Mouse (Mus musculus): ENCODE results near the gene Eif4g1. TPM values are rescaled to one million over a fixed set of nuclear protein-coding genes. Genes with fewer than 3 reads are reported as not detected.

Gene Eif4g1
- polyA plus RNA-seq, 1 experiment: 247 TPM

DNA sequence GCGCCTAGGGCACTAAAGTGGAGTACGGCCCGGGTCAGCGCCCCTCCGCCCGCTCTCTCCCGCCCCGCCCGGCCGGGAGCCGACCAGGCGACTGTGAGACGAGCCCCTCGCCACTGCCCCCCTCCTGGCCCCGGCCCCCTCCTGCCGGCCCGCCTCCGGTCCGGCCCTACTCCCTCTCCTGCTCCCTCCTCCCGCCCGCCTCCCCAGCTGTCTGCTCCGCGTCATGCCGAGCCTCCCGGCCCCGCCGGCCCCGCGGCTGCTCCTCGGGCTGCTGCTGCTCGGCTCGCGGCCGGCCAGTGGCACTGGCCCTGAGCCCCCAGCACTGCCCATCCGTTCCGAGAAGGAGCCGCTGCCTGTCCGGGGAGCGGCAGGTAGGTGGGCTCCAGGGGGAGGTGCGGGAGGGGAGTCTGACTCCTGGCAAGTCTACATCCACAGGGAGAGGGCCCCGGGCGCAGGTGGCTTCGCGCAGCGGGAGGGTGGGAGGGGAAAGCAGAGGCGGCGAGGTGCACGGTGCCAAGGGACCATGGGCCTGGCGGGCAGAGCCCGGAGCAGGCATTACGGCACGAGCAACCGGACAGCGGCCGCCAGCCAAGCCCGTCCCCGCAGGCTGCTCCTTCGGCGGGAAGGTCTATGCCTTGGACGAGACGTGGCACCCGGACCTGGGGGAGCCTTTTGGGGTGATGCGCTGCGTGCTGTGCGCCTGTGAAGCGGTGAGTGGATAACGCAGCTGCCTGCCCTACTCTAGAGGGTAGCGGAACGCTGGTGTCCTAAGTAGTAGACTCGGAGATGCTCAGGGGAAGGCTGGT is 65.0 kb downstream of the Eif4g1 start, which contains the start of gene Chrd:
Gene Chrd (plus strand): TSS at position 203 of the 806 bp plus-strand sequence.
- TF ChIP-seq FLI1 (IDR thresholded peaks at IDR 0.05; ENCODE audit: low read length): no peak
- no peak for TF ChIP-seq GATA1 (IDR thresholded peaks at IDR 0.05; ENCODE audit: borderline replicate concordance, low read length)
- Histone ChIP-seq H3K27me3 (replicated peaks) (peaks cover 97% of the 10 kb centered on the region), H3K36me3 (replicated peaks; ENCODE audit: low read length) (no peaks in the 10 kb centered on the region), H3K9me3 (peaks cover 21% of the 10 kb centered on the region), H3K4me3 (replicated peaks) (peak within 1 kb of the TSS; percentile 88), H3K4me1 (peaks cover 30% of the 10 kb centered on the region)

DNA sequence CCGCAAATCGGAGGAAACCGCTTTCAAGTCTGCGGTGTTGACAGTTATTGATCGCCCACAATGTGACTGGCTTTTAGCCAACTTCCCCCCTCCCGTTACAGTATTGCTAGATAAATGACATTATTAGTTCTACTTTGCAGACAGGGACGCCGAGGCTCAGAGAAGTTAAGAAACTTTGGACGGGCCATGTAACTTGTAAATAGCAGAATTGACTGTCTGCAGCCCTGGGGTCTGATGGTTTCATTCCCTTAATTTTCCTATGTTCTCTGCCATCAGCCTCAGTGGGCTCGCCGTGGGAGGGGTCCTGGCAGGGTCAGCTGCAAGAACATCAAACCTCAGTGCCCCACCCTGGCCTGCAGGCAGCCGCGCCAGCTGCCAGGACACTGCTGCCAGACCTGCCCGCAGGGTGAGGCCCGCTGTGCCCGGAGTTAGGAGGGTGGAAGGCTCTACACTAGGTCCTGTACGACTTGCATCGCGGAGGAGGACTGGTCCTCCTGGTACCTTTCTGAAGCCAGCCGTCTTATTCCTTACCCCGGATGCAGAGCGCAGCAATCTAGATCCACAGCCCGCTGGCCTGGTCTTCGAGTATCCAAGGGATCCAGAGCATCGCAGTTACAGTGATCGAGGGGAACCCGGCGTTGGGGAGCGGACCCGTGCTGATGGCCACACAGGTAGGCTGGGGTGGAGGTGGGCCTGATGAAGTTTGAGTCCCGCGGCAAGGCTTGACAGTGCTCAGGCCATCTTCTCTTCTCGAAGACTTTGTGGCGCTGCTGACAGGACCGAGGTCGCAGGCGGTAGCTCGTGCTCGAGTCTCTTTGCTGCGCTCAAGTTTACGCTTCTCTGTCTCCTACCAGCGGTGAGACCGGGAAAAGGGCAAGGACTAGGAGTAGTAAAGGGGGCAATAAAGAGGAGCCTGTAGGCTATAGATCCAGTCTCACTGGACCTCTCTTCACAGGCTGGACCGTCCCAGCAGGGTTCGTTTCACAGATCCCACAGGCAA is 65.9 kb downstream of the Eif4g1 start, which contains the start of gene Thpo:
Gene Thpo (minus strand): TSS at position 781 of the 1,000 bp plus-strand sequence.
- peak within 1 kb of the TSS; percentile 88 for H3K4me3 ChIP-seq (replicated peaks)
- peaks cover 23% of the 10 kb centered on the region for H3K9me3 ChIP-seq
- no peaks in the 10 kb centered on the region for H3K36me3 ChIP-seq (replicated peaks; ENCODE audit: low read length)
- H3K27me3 ChIP-seq (replicated peaks): peaks cover 97% of the 10 kb centered on the region
- no peak for TF ChIP-seq FLI1 (IDR thresholded peaks at IDR 0.05; ENCODE audit: low read length)
- TF ChIP-seq GATA1 (IDR thresholded peaks at IDR 0.05; ENCODE audit: borderline replicate concordance, low read length): no peak
- peaks cover 30% of the 10 kb centered on the region for H3K4me1 ChIP-seq

- H3K4me1 ChIP-seq: peaks cover 26% of the 10 kb centered on the region
- H3K27me3 ChIP-seq (replicated peaks): peaks cover 92% of the 10 kb centered on the region
These were observed 67.5 kb downstream of the Eif4g1 start for GRCm38 (mm10) chr16:20735651-20736050.

DNA sequence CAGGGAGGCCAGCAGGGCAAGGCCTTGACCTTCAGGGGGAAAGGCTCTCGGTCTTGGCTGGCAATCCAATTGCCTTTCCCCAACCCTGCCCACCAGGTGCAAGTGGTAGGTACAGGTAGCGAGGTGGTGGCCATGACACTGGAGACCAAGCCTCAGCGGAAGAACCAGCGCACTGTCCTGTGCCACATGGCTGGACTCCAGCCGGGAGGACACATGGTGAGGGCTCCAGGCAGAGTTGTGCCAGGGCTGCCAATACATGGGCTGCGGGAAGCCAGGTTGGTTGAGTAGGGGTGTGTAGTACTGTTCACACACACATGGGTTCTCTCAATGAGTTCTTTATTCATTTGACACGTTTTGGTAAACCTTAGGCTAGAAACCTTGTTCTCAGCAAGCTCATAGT is 68.1 kb downstream of the Eif4g1 start:
- H3K27me3 ChIP-seq (replicated peaks): peaks cover 90% of the 10 kb centered on the region
- TF ChIP-seq GATA1 (IDR thresholded peaks at IDR 0.05; ENCODE audit: borderline replicate concordance, low read length) (no peak), FLI1 (IDR thresholded peaks at IDR 0.05; ENCODE audit: low read length) (no peak)

More at GRCm38 (mm10) chr16:20735651-20736050, 67.5 kb downstream of the Eif4g1 start:
- no peaks in the 10 kb centered on the region for H3K36me3 ChIP-seq (replicated peaks; ENCODE audit: low read length)
- no peak overlapping the region for H3K4me3 ChIP-seq (replicated peaks)
- H3K9me3 ChIP-seq: peaks cover 23% of the 10 kb centered on the region
- TF ChIP-seq GATA1 (IDR thresholded peaks at IDR 0.05; ENCODE audit: borderline replicate concordance, low read length): no peak
- no peak for TF ChIP-seq FLI1 (IDR thresholded peaks at IDR 0.05; ENCODE audit: low read length)

GRCm38 (mm10) chr16:20736823-20737222 is 68.7 kb downstream of the Eif4g1 start:
- TF ChIP-seq GATA1 (IDR thresholded peaks at IDR 0.05; ENCODE audit: borderline replicate concordance, low read length) (no peak), FLI1 (IDR thresholded peaks at IDR 0.05; ENCODE audit: low read length) (no peak)
- H3K9me3 ChIP-seq: peaks cover 23% of the 10 kb centered on the region
- H3K4me1 ChIP-seq: peaks cover 26% of the 10 kb centered on the region
- no peaks in the 10 kb centered on the region for H3K36me3 ChIP-seq (replicated peaks; ENCODE audit: low read length)
- H3K27me3 ChIP-seq (replicated peaks): peaks cover 89% of the 10 kb centered on the region
- no peak overlapping the region for H3K4me3 ChIP-seq (replicated peaks)

More for the DNA sequence above, 68.1 kb downstream of the Eif4g1 start:
- Histone ChIP-seq H3K4me3 (replicated peaks) (no peak overlapping the region), H3K36me3 (replicated peaks; ENCODE audit: low read length) (no peaks in the 10 kb centered on the region), H3K9me3 (peaks cover 23% of the 10 kb centered on the region), H3K4me1 (peaks cover 26% of the 10 kb centered on the region)

GRCm38 (mm10) chr16:20739845-20740244 is 71.7 kb downstream of the Eif4g1 start:
- peaks cover 79% of the 10 kb centered on the region for H3K27me3 ChIP-seq (replicated peaks)
- no peak for TF ChIP-seq GATA1 (IDR thresholded peaks at IDR 0.05; ENCODE audit: borderline replicate concordance, low read length)
- TF ChIP-seq FLI1 (IDR thresholded peaks at IDR 0.05; ENCODE audit: low read length): no peak
- peak overlapping the region; percentile 2 for H3K4me3 ChIP-seq (replicated peaks)
- peaks cover 29% of the 10 kb centered on the region for H3K9me3 ChIP-seq
- no peaks in the 10 kb centered on the region for H3K36me3 ChIP-seq (replicated peaks; ENCODE audit: low read length)
- no peaks in the 10 kb centered on the region for H3K4me1 ChIP-seq

Other genes starting within 250 kb of the Eif4g1 start
- gene Abcc5, start 241.9 kb upstream of the Eif4g1 start, polyA plus RNA-seq (2012; ENCODE audit: insufficient read depth, low replicate concordance): 5.3 and 17.1 TPM in 2 replicates
- 5.9 and 9.1 TPM in 2 replicates for gene Eif2b5, start 169.5 kb upstream of the Eif4g1 start, polyA plus RNA-seq (2012; ENCODE audit: insufficient read depth, low replicate concordance)
- 21.1 and 45.9 TPM in 2 replicates for gene Dvl3, start 151.3 kb upstream of the Eif4g1 start, polyA plus RNA-seq (2012; ENCODE audit: insufficient read depth, low replicate concordance)
- 49.0 and 228 TPM in 2 replicates for gene Ap2m1, start 132.8 kb upstream of the Eif4g1 start, polyA plus RNA-seq (2012; ENCODE audit: insufficient read depth, low replicate concordance)
- 24.1 TPM in 1 of 2 replicates, not detected in the other for gene Abcf3, start 119.7 kb upstream of the Eif4g1 start, polyA plus RNA-seq (2012; ENCODE audit: insufficient read depth, low replicate concordance)
- gene Vwa5b2, start 78.8 kb upstream of the Eif4g1 start, polyA plus RNA-seq (2012; ENCODE audit: insufficient read depth, low replicate concordance): not detected in 2 replicates
- 5.4 and 20.7 TPM in 2 replicates for gene Eef1akmt4, start 56.7 kb upstream of the Eif4g1 start, polyA plus RNA-seq (2012; ENCODE audit: insufficient read depth, low replicate concordance)
- not detected in 2 replicates for gene Gm49333, start 56.7 kb upstream of the Eif4g1 start, polyA plus RNA-seq (2012; ENCODE audit: insufficient read depth, low replicate concordance)
- gene Alg3, start 56.6 kb upstream of the Eif4g1 start, polyA plus RNA-seq (2012; ENCODE audit: insufficient read depth, low replicate concordance): 15.2 and 24.9 TPM in 2 replicates
- 2.3 and 5.9 TPM in 2 replicates for gene Camk2n2, start 47.0 kb upstream of the Eif4g1 start, polyA plus RNA-seq (2012; ENCODE audit: insufficient read depth, low replicate concordance)
- 0.48 TPM in 1 of 2 replicates, not detected in the other for gene Ece2, start 38.5 kb upstream of the Eif4g1 start, polyA plus RNA-seq (2012; ENCODE audit: insufficient read depth, low replicate concordance)
- gene Psmd2, start 16.7 kb upstream of the Eif4g1 start, polyA plus RNA-seq (2012; ENCODE audit: insufficient read depth, low replicate concordance): 33.0 and 128 TPM in 2 replicates
- 7.9 and 8.6 TPM in 2 replicates for gene Fam131a, start 24.9 kb downstream of the Eif4g1 start, polyA plus RNA-seq (2012; ENCODE audit: insufficient read depth, low replicate concordance)
- 2.9 TPM in 1 of 2 replicates, not detected in the other for gene Polr2h, start 49.4 kb downstream of the Eif4g1 start, polyA plus RNA-seq (2012; ENCODE audit: insufficient read depth, low replicate concordance)
- 2.1 TPM in 1 of 2 replicates, not detected in the other for gene Clcn2, start 49.4 kb downstream of the Eif4g1 start, polyA plus RNA-seq (2012; ENCODE audit: insufficient read depth, low replicate concordance)
- gene Chrd, start 64.8 kb downstream of the Eif4g1 start, polyA plus RNA-seq (2012; ENCODE audit: insufficient read depth, low replicate concordance): not detected in 2 replicates
- not detected in 2 replicates for gene Thpo, start 66.2 kb downstream of the Eif4g1 start, polyA plus RNA-seq (2012; ENCODE audit: insufficient read depth, low replicate concordance)

All from megakaryocyte, embryonic 14.5 days (primary cell).